Mouse (Mus musculus) A20 (cell line): ENCODE measurements around the gene Obscn.

Experiments used
- DNase-seq: peaks from one replicate; pipeline ENCODE4 v3.0.0-alpha.2; 2011; ENCODE audit warnings: low read depth, low spot score

The Obscn gene

GRCm38 (mm10) chr11:59135904-59136452 lies at the start of gene Obscn:
Gene Obscn (minus strand): TSS chr11:59136402.
- DNase-seq: no peak

GRCm38 (mm10) chr11:59185490-59185889 lies 49.3 kb upstream of the Obscn start:
- no peak for DNase-seq

GRCm38 (mm10) chr11:59183821-59184220 lies 47.6 kb upstream of the Obscn start:
- peak; percentile 44 for DNase-seq

GRCm38 (mm10) chr11:59182864-59183331 lies 46.7 kb upstream of the Obscn start, which contains the start of gene Gjc2:
Gene Gjc2 (minus strand): TSS chr11:59183213.
- DNase-seq: no peak

- no peak for DNase-seq
These were observed 40.7 kb upstream of the Obscn start for GRCm38 (mm10) chr11:59176921-59177320.

- no peak for DNase-seq
These were observed 40.3 kb upstream of the Obscn start for GRCm38 (mm10) chr11:59176475-59176874.

GRCm38 (mm10) chr11:59174189-59174838 lies 38.1 kb upstream of the Obscn start:
- DNase-seq: no peak

- no peak for DNase-seq
These were observed 34.3 kb upstream of the Obscn start for GRCm38 (mm10) chr11:59170549-59170948.

GRCm38 (mm10) chr11:59169807-59170206 lies 33.6 kb upstream of the Obscn start:
- no peak for DNase-seq

GRCm38 (mm10) chr11:59165616-59166241 lies 29.5 kb upstream of the Obscn start:
- DNase-seq: no peak

- no peak for DNase-seq
These were observed 28.2 kb upstream of the Obscn start for GRCm38 (mm10) chr11:59164384-59164783.

GRCm38 (mm10) chr11:59163255-59164236 lies 27.3 kb upstream of the Obscn start, which contains the start of gene Iba57:
Gene Iba57 (minus strand): TSS chr11:59163739.
- peak; percentile 99 for DNase-seq

GRCm38 (mm10) chr11:59162443-59163254 lies 26.4 kb upstream of the Obscn start:
- DNase-seq: peak; percentile 4

GRCm38 (mm10) chr11:59161398-59161797 lies 25.2 kb upstream of the Obscn start:
- no peak for DNase-seq

- DNase-seq: no peak
These were observed 23.4 kb upstream of the Obscn start for GRCm38 (mm10) chr11:59159558-59159957.

GRCm38 (mm10) chr11:59159099-59159498 lies 22.9 kb upstream of the Obscn start:
- DNase-seq: no peak

GRCm38 (mm10) chr11:59155900-59156299 lies 19.7 kb upstream of the Obscn start:
- no peak for DNase-seq

GRCm38 (mm10) chr11:59154220-59154619 lies 18.0 kb upstream of the Obscn start:
- DNase-seq: no peak

GRCm38 (mm10) chr11:59151729-59152128 lies 15.5 kb upstream of the Obscn start:
- DNase-seq: peak; percentile 41

- DNase-seq: no peak
These were observed 13.1 kb upstream of the Obscn start for GRCm38 (mm10) chr11:59149302-59149701.

- no peak for DNase-seq
These were observed 6.8 kb upstream of the Obscn start for GRCm38 (mm10) chr11:59142962-59143361.
